Mouse (Mus musculus) lung, adult 2 months (tissue): ENCODE data around the gene Ttll1.

Experiments used
- CTCF ChIP-seq: fragments of 200-500 bp; IDR thresholded peaks from 2 replicates; pipeline ENCODE4 v1.5.1; 2011; ENCODE audit warnings: mild to moderate bottlenecking, low read length, control low read depth; ENCODE audit not compliant: insufficient read depth
- POLR2A ChIP-seq: fragments of 200-500 bp; IDR thresholded peaks from 2 replicates; pipeline ENCODE4 v1.6.1; 2011; ENCODE audit warnings: low read depth, mild to moderate bottlenecking, control low read depth, low read length, borderline replicate concordance; ENCODE audit errors: extremely low read depth

DNA sequence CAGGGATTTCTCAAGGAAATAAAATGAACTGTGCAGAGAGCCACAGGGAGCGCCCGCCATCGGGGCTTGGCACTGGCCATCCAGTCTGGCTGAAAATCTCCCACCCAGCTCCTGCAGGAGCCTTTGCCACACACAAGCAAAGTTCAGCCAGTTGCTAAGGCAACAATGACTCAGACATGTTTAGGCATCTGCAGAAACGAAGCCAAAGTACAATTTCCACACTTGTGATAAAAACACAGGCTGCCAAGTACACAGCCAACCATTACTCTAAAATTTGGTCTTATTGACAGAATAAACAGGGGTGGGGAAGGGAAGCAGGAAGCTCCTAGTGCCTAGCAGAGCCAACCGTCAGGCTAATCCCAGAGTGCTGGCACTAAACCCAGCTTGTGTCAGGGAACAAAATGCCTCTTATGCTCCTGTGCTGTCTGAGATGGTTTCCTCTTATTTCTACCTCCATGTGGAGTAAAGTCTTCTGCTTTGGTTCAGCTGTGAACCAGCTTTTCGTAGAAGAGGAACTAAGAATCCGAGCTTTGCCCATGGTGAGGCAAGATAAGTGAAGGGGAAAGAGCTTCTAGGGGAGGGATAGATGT is 59.0 kb downstream of the Ttll1 start:
- no peak for TF ChIP-seq CTCF
- TF ChIP-seq POLR2A = no peak
